Mouse (Mus musculus): Measurements from ENCODE around the gene Chad.

GRCm38 (mm10) chr11:94600447-94600846, 35.6 kb downstream of the Chad start:
- TF ChIP-seq CTCF (IDR thresholded peaks at IDR 0.05; ENCODE audit: control insufficient read depth, insufficient read depth, low read length) (no peak), POLR2A (IDR thresholded peaks at IDR 0.05; ENCODE audit: borderline replicate concordance, control insufficient read depth, low read depth, low read length) (no peak)

Data from bone marrow, adult 2 months (tissue).